Mouse (Mus musculus): ENCODE results near the gene Gm5269. TPM values are rescaled to one million over a fixed set of nuclear protein-coding genes. Genes with fewer than 3 reads are reported as not detected.

The Gm5269 gene
- not detected in 2 replicates for polyA plus RNA-seq (2016; fragmentation: Nextera tagmentation; extraction: Ambion mirVana)

DNA sequence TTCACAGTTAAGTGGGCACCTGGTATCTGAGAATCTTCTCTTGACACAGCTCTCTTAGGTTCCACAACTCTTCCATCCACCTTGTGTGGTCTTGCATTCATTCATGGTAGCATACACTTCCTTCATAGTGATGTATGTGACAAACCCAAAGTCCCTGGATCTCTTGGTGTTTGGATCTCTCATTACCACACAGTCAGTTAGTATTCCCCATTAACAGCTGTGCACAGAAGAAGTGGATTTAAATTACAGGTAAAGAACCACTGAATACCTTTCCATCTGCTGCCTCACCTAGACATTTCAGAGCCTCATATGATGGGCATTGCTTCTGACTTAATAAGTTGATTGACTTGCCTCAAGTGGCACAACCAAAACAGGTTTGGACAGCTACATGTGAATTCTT is at the start of gene Gm5269:
Gene Gm5269, minus strand, starts transcription at position 101 of the 400 bp plus-strand sequence.
- Histone ChIP-seq H3K9ac (no peak within 1 kb of the TSS), H3K36me3 (no peaks in the 10 kb centered on the region), H3K27ac (no peak within 1 kb of the TSS), H3K4me2 (replicated peaks) (no peak within 1 kb of the TSS), H3K4me1 (no peaks in the 10 kb centered on the region), H3K9me3 (replicated peaks) (no peaks in the 10 kb centered on the region), H3K27me3 (no peaks in the 10 kb centered on the region), H3K4me3 (no peak within 1 kb of the TSS)
- no peak for ATAC-seq (ENCODE audit: low FRiP score)

DNA sequence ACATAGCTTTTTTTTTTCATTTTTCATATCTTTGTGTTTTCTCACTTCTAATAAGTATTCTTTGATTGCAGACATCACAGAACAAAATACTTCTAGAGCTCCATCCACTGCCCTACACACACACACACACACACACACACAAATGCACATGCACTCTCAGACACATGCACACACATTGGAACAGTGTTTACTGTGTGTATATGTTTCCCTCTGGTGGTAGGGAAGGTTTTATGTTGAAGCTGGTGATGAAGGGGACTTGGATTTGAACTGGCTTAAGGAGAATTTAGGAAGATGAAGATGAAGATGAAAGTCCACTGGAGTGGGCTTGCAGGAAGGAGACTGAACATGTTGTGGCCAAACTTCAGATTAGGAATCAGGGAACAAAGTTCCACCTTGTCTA is 41.1 kb upstream of the Gm5269 start:
- H3K4me2 ChIP-seq (replicated peaks), result no peak overlapping the region
- peaks cover 2% of the 10 kb centered on the region for H3K4me1 ChIP-seq
- peaks cover 15% of the 10 kb centered on the region for H3K27me3 ChIP-seq
- no peak overlapping the region for H3K27ac ChIP-seq
- no peaks in the 10 kb centered on the region for H3K9me3 ChIP-seq (replicated peaks)
- ATAC-seq (ENCODE audit: low FRiP score), result no peak
- H3K36me3 ChIP-seq, result no peaks in the 10 kb centered on the region
- no peak overlapping the region for H3K9ac ChIP-seq
- no peak overlapping the region for H3K4me3 ChIP-seq

DNA sequence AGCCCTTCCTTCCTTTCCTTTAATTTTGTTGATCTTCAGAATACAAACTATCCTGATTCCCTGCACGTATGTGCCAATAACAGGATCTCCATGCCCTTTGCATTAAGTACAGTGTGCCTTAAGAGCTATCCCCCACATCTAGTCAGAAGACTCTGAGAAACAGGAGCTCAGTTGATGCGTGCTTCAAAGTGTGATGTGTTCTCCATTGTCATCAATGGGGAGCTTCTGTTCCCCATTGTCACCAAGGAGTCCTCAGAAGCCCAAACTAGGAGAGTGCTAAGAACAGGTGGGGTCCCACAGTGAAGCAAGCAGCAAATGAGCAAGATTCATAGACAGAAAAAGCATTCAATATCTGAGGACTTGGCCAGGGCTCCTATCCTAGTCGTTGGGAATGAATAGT is 36.8 kb upstream of the Gm5269 start:
- H3K4me2 ChIP-seq (replicated peaks), result no peak overlapping the region
- no peak overlapping the region for H3K27ac ChIP-seq
- no peak overlapping the region for H3K4me3 ChIP-seq
- H3K4me1 ChIP-seq, result peaks cover 5% of the 10 kb centered on the region
- peaks cover 25% of the 10 kb centered on the region for H3K27me3 ChIP-seq
- H3K36me3 ChIP-seq, result no peaks in the 10 kb centered on the region
- 48% methylated on average over 3 of the region's 3 CpGs for WGBS
- H3K9me3 ChIP-seq (replicated peaks), result no peaks in the 10 kb centered on the region
- ATAC-seq (ENCODE audit: low FRiP score), result no peak
- H3K9ac ChIP-seq, result no peak overlapping the region

DNA sequence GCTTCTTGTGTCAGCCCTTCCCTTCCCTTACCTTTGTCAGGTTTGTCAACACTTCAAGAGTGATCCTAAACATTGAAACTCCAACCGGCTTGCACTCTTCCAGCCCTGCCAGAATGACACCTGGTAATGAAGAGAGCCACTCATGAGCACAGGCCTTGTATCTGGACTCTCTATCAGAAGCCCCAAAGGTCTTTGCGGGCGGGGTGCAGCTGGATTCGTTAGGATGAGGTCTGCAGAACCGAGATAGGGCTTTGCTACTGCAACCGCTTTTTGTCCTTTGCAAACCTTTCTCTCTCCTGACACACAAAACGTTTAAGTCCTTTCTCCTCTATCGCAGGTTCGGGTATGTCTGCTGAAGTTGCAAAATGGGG is 36.3 kb upstream of the Gm5269 start, which contains the start of gene Slc40a1:
Gene Slc40a1, minus strand, starts transcription at position 131 of the 371 bp plus-strand sequence.
- Histone ChIP-seq H3K27me3 (peaks cover 25% of the 10 kb centered on the region), H3K4me3 (peak within 1 kb of the TSS; percentile 52), H3K27ac (no peak within 1 kb of the TSS), H3K9ac (peak within 1 kb of the TSS; percentile 50), H3K4me1 (peaks cover 5% of the 10 kb centered on the region), H3K9me3 (replicated peaks) (no peaks in the 10 kb centered on the region), H3K36me3 (no peaks in the 10 kb centered on the region), H3K4me2 (replicated peaks) (peak within 1 kb of the TSS; percentile 92)
- no peak for ATAC-seq (ENCODE audit: low FRiP score)
- WGBS, result 21% methylated on average over 9 of the region's 9 CpGs

DNA sequence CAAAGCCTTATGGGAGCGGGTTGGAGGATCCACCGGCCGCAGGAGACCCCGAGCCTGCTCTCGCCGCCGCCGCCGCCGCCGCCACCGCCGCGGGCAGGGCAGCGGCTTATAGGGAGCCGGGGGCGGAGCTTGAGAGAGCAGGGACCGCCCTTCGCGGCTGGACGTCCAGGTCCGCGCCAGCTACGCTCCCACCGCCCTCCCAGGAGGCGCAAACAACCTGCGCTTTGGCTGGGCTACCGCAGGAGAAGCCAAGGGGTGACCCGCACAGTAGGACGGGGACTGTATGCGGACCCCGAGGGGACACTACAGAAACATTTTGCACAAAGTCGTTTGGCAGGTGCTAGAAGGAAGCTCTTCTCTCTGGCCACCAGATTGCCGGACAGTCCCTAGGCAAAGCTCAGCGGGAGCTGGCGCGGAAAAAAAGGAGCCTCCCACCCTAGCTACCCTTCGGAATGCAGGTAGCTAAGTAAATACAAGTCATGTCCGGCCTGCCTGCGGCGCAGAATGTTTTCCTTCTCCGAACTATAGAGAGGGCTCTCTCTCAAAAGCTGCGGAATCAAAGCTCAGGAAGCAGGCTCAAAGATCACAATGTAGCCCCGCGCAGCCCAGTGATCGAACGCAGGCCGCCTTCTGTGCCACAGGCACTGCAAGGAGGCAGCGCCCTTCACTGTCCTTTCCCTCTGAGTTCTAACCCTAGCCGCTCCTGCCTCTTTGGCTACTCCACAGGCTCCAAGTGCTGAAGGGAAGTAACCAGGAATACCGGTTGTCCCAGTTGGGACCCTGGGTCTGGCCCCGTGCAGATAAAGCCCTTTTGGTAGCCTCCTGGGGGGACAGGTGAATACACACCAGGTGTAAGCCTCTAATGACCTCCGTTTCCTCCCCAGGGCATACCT is 35.7 kb upstream of the Gm5269 start:
- under 1% methylated on average over 53 of the region's 53 CpGs for WGBS
- Histone ChIP-seq H3K27me3 (peaks cover 25% of the 10 kb centered on the region), H3K4me1 (peaks cover 5% of the 10 kb centered on the region), H3K27ac (no peak overlapping the region), H3K4me2 (replicated peaks) (peak overlapping the region; percentile 92), H3K4me3 (peak overlapping the region; percentile 52), H3K9me3 (replicated peaks) (no peaks in the 10 kb centered on the region), H3K36me3 (no peaks in the 10 kb centered on the region), H3K9ac (peak overlapping the region; percentile 50)
- peak; percentile 98 for ATAC-seq (ENCODE audit: low FRiP score)

DNA sequence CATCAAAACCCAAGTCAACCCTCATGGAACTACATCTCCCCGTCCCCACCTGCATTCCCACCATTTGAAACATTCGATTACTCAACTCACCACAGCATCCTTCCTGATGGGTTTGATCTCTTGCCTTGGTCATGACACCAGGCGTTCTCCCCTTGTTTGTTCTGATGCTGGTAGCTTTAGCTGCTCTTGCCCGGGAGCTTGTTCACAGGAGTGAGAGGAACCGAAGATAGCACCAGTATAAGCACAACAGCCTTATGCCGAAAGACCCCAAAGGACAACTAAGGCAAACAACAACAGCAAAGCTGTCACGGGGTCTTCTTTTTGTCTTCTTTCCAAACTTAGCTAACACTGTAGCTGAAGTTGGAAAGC is 35.0 kb upstream of the Gm5269 start:
- peak; percentile 74 for ATAC-seq (ENCODE audit: low FRiP score)
- no peaks in the 10 kb centered on the region for H3K36me3 ChIP-seq
- H3K9ac ChIP-seq, result peak overlapping the region; percentile 50
- 13% methylated on average over 7 of the region's 7 CpGs for WGBS
- peak overlapping the region; percentile 92 for H3K4me2 ChIP-seq (replicated peaks)
- H3K27me3 ChIP-seq, result peaks cover 25% of the 10 kb centered on the region
- H3K4me3 ChIP-seq, result peak overlapping the region; percentile 52
- no peak overlapping the region for H3K27ac ChIP-seq
- no peaks in the 10 kb centered on the region for H3K9me3 ChIP-seq (replicated peaks)
- peaks cover 5% of the 10 kb centered on the region for H3K4me1 ChIP-seq

DNA sequence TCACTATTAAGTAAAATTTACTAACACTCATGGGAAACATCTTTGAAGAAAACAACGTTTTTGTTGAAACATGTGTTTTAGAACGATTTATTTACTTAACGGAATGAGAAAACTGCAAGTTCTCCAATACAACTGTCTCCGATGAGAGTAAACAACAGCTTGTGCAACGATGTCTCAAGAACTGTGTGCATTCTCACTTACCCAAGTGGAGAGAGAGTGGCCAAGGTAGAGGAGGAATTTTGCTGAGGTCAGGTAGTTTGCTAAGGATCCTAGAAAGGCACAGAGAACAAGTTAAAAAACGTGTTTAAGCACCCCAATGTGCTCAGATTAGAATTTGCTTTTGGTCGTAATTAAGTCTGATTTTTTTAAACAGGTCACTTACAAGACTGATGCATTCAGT is 34.4 kb upstream of the Gm5269 start:
- H3K27me3 ChIP-seq, result peaks cover 25% of the 10 kb centered on the region
- ATAC-seq (ENCODE audit: low FRiP score), result no peak
- peak overlapping the region; percentile 92; the same call in 1 of the 2 replicates for H3K4me2 ChIP-seq (replicated peaks)
- WGBS, result 71% methylated on average over 7 of the region's 7 CpGs
- no peak overlapping the region for H3K27ac ChIP-seq
- H3K4me3 ChIP-seq, result no peak overlapping the region
- no peak overlapping the region for H3K9ac ChIP-seq
- H3K4me1 ChIP-seq, result peaks cover 5% of the 10 kb centered on the region
- H3K9me3 ChIP-seq (replicated peaks), result no peaks in the 10 kb centered on the region
- H3K36me3 ChIP-seq, result no peaks in the 10 kb centered on the region

DNA sequence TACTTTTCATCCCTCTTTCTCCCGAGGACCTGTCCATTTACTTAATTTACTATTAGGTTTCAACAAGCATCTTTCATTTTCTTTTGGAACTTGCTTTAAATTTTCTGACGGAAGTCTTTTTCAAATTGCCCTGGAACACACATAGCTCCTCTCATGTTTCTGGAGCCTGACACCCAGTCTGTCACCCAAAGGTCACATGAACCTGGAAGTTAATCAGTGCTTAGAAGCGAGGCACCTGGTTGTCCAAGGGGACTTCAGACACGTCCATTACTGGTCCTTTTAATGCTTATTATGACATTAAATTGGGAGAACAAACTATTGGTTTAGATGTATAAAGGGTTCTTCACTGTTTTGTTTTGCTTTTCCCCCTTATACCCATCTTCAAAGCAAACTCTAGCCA is 33.2 kb upstream of the Gm5269 start:
- H3K27ac ChIP-seq, result no peak overlapping the region

DNA sequence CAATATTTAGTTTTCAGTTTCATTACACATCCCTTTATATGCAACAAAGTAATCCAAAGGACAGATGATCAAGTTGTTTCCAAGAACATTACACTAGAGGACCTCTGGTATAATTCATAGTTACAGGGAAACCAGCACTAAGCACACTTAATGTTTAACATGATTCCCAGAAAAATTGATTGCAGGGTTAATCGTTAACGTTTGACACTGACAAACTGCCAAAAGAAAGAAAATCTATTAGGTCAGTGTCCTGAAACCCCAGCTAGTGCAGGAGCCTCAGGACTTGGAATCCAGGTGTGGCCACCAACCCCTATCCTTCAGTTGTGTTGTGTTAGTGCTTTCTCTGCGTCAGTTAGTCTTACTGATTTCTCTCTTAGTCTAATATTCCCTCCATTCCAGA is 30.6 kb upstream of the Gm5269 start:
- WGBS, result 93% methylated on average over 3 of the region's 3 CpGs
- Histone ChIP-seq H3K27me3 (0 out of 2 replicates have a peak, but pooled peaks cover 7% of the 10 kb centered on the region), H3K9me3 (replicated peaks) (no peaks in the 10 kb centered on the region), H3K4me3 (no peak overlapping the region), H3K36me3 (no peaks in the 10 kb centered on the region), H3K4me2 (replicated peaks) (no peak overlapping the region), H3K4me1 (no peaks in the 10 kb centered on the region), H3K9ac (no peak overlapping the region), H3K27ac (no peak overlapping the region)
- ATAC-seq (ENCODE audit: low FRiP score), result no peak

More for the DNA sequence above, 33.2 kb upstream of the Gm5269 start:
- no peaks in the 10 kb centered on the region for H3K36me3 ChIP-seq
- H3K9ac ChIP-seq, result no peak overlapping the region
- peaks cover 25% of the 10 kb centered on the region for H3K27me3 ChIP-seq
- H3K9me3 ChIP-seq (replicated peaks), result no peaks in the 10 kb centered on the region
- peaks cover 5% of the 10 kb centered on the region for H3K4me1 ChIP-seq
- WGBS, result 74% methylated on average over 4 of the region's 4 CpGs
- H3K4me2 ChIP-seq (replicated peaks), result no peak overlapping the region
- ATAC-seq (ENCODE audit: low FRiP score), result no peak
- no peak overlapping the region for H3K4me3 ChIP-seq

DNA sequence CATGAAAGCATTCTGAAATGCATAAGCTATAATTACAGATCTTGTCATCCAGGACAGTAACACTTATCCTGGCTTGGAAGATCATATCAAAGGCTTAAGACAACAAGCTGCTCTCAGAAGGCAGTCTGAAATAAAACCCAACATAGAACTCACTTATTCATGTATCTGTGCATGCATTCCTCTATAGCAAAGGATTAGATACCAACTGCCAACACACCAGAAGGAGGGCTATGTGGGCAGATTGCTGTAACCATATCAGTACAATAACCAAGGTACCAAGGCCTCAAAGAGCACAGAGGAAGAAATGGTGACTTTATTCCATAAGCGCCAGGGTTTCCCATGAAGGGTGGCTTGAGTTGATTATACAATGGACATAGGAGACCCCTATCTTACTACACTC is 29.7 kb upstream of the Gm5269 start:
- ATAC-seq (ENCODE audit: low FRiP score), result no peak
- H3K9me3 ChIP-seq (replicated peaks), result no peaks in the 10 kb centered on the region
- no peaks in the 10 kb centered on the region for H3K4me1 ChIP-seq
- H3K27me3 ChIP-seq, result 0 out of 2 replicates have a peak, but pooled peaks cover 7% of the 10 kb centered on the region
- no peak overlapping the region for H3K9ac ChIP-seq
- no peaks in the 10 kb centered on the region for H3K36me3 ChIP-seq
- no peak overlapping the region for H3K27ac ChIP-seq
- 96% methylated on average over 1 of the region's 1 CpGs for WGBS
- no peak overlapping the region for H3K4me2 ChIP-seq (replicated peaks)
- no peak overlapping the region for H3K4me3 ChIP-seq

DNA sequence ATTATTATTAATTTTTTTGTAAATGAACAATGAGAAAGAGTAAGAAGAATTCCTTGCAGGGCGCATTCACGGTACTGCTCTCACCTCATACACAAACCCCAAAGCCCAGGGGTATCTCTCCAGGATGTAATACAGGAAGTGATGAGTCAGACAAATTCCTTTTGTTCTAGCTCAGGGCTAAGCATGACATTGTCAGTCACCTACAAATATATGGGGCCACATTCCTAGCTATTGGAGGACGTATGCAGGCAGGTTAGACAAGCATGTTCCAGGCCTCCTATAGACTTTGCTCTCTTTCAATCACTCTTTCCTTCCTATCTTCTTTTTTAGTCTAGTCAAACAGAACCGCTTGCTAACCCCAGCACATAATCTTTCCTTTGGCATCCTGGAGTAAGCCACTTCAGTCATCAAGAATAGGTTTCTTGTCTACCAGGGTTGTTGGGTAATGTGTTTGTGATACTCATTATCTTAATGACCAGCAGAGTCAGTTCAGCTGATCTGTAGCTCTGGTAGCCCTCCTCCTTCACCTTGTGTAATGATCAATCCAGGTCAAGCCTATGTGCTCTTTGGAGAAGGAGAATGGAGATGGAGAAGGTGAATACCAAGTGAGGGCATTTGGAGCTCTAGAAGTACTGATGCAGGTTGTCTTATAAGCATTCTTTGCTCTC is 27.2 kb upstream of the Gm5269 start:
- H3K4me3 ChIP-seq, result no peak overlapping the region
- no peaks in the 10 kb centered on the region for H3K9me3 ChIP-seq (replicated peaks)
- ATAC-seq (ENCODE audit: low FRiP score), result no peak
- H3K27ac ChIP-seq, result no peak overlapping the region
- no peak overlapping the region for H3K9ac ChIP-seq
- 79% methylated on average over 4 of the region's 4 CpGs for WGBS
- H3K4me2 ChIP-seq (replicated peaks), result no peak overlapping the region
- H3K27me3 ChIP-seq, result no peaks in the 10 kb centered on the region
- no peaks in the 10 kb centered on the region for H3K4me1 ChIP-seq
- H3K36me3 ChIP-seq, result no peaks in the 10 kb centered on the region

DNA sequence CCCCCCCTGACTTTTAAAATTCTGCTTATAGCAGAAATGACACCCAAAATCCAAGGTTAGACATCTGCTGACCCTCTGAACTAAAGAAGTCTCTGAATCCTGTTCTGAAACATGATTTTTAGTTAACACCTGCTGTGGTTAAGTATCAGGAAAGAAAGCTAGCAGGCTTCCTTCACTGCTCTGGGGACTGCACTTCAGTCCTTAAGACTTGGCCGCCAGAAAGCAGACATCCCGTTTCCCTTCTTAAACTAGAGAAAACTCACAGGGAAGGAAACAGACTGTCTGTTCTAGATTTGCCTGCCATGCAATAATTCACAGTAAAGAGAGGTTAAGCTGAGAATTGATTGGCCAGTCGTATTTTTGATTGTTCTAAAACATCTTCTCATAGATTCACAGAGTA is 26.1 kb upstream of the Gm5269 start:
- Histone ChIP-seq H3K4me3 (no peak overlapping the region), H3K36me3 (no peaks in the 10 kb centered on the region), H3K27me3 (no peaks in the 10 kb centered on the region), H3K9me3 (replicated peaks) (no peaks in the 10 kb centered on the region), H3K27ac (no peak overlapping the region), H3K4me2 (replicated peaks) (no peak overlapping the region), H3K9ac (no peak overlapping the region), H3K4me1 (no peaks in the 10 kb centered on the region)
- ATAC-seq (ENCODE audit: low FRiP score), result no peak
- 71% methylated on average over 3 of the region's 3 CpGs for WGBS

All from hindbrain, embryonic 12.5 days (tissue).